Mouse (Mus musculus): ENCODE measurements around the gene Mepce. TPM values are rescaled to one million over a fixed set of nuclear protein-coding genes. Genes with fewer than 3 reads are reported as not detected.

The Mepce gene
- polyA plus RNA-seq, 1 experiment from 2014 or later, result 5.8 TPM

- WGBS, result 23% methylated on average over 5 of the region's 5 CpGs
- TF ChIP-seq CTCF (IDR thresholded peaks at IDR 0.05; ENCODE audit: low read depth), result no peak
- Histone ChIP-seq H3K4me1 (replicated peaks; ENCODE audit: control insufficient read depth, insufficient read depth) (peaks cover 3% of the 10 kb centered on the region; the same call in 1 of the 2 replicates), H3K4me3 (ENCODE audit: low read depth, low read length) (peak overlapping the region; percentile 75), H3K4me2 (replicated peaks; ENCODE audit: low read depth) (peak overlapping the region; percentile 99), H3K36me3 (ENCODE audit: control insufficient read depth, insufficient read depth, low read length) (peaks cover 15% of the 10 kb centered on the region; the same call in 1 of the 2 replicates), H3K9ac (ENCODE audit: low read length) (peak overlapping the region; percentile 59), H3K9me3 (ENCODE audit: control insufficient read depth, low read length) (no peaks in the 10 kb centered on the region), H3K27ac (replicated peaks) (peak overlapping the region; percentile 99), H3K27me3 (ENCODE audit: control insufficient read depth, insufficient read depth, low read length) (no peaks in the 10 kb centered on the region)
- DNase-seq (ENCODE audit: low spot score) (no peak), ATAC-seq (ENCODE audit: low FRiP score, low TSS enrichment) (no peak)
Observed at GRCm38 (mm10) chr5:137748130-137748770, 39.2 kb downstream of the Mepce start.

- H3K4me2 ChIP-seq (replicated peaks; ENCODE audit: low read depth), result peak overlapping the region; percentile 99
- no peaks in the 10 kb centered on the region for H3K27me3 ChIP-seq (ENCODE audit: control insufficient read depth, insufficient read depth, low read length)
- H3K9me3 ChIP-seq (ENCODE audit: control insufficient read depth, low read length), result no peaks in the 10 kb centered on the region
- TF ChIP-seq CTCF (IDR thresholded peaks at IDR 0.05; ENCODE audit: low read depth), result peak; percentile 40
- no peak for TF ChIP-seq EP300 (optimal IDR thresholded peaks at IDR 0.05)
- H3K4me3 ChIP-seq (ENCODE audit: low read depth, low read length), result peak overlapping the region; percentile 75
- ATAC-seq (ENCODE audit: low FRiP score, low TSS enrichment) (no peak), DNase-seq (ENCODE audit: low spot score) (peak; percentile 50)
- H3K36me3 ChIP-seq (ENCODE audit: control insufficient read depth, insufficient read depth, low read length), result peaks cover 10% of the 10 kb centered on the region; the same call in 1 of the 2 replicates
- H3K9ac ChIP-seq (ENCODE audit: low read length), result peak overlapping the region; percentile 94
- peak overlapping the region; percentile 99 for H3K27ac ChIP-seq (replicated peaks)
- peaks cover 3% of the 10 kb centered on the region; the same call in 1 of the 2 replicates for H3K4me1 ChIP-seq (replicated peaks; ENCODE audit: control insufficient read depth, insufficient read depth)
- WGBS, result under 1% methylated on average over 26 of the region's 26 CpGs
Observed at GRCm38 (mm10) chr5:137747326-137747961, 40.0 kb downstream of the Mepce start.

DNA sequence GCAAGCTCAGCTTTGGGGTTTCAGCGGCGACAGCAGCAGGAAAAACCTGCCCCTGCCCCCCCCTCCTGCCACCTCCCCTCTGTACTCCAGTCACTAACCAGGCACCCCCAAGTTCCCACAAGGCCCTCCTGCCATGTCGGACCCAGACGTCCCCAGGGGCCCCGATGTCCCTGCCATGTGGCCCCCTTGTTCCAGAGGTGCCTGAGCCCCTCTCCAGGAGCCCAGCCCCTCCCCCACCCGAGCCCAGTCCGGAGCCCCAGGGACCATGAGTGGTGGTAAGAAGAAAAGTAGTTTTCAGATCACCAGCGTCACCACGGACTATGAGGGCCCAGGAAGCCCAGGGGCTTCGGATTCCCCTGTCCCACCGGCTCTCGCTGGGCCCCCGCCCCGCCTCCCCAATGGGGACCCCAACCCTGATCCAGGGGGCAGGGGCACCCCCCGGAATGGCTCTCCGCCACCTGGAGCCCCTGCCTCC, 40.6 kb downstream of the Mepce start:
- Histone ChIP-seq H3K9me3 (ENCODE audit: control insufficient read depth, low read length) (no peaks in the 10 kb centered on the region), H3K27ac (replicated peaks) (peak overlapping the region; percentile 99), H3K9ac (ENCODE audit: low read length) (peak overlapping the region; percentile 94), H3K4me1 (replicated peaks; ENCODE audit: control insufficient read depth, insufficient read depth) (peaks cover 3% of the 10 kb centered on the region; the same call in 1 of the 2 replicates), H3K4me3 (ENCODE audit: low read depth, low read length) (peak overlapping the region; percentile 75), H3K4me2 (replicated peaks; ENCODE audit: low read depth) (peak overlapping the region; percentile 99), H3K27me3 (ENCODE audit: control insufficient read depth, insufficient read depth, low read length) (no peaks in the 10 kb centered on the region), H3K36me3 (ENCODE audit: control insufficient read depth, insufficient read depth, low read length) (peaks cover 7% of the 10 kb centered on the region; the same call in 1 of the 2 replicates)
- TF ChIP-seq EP300 (optimal IDR thresholded peaks at IDR 0.05) (no peak), CTCF (IDR thresholded peaks at IDR 0.05; ENCODE audit: low read depth) (no peak)
- 3% methylated on average over 14 of the region's 16 CpGs for WGBS
- ATAC-seq (ENCODE audit: low FRiP score, low TSS enrichment), result no peak
- DNase-seq (ENCODE audit: low spot score), result peak; percentile 50

DNA sequence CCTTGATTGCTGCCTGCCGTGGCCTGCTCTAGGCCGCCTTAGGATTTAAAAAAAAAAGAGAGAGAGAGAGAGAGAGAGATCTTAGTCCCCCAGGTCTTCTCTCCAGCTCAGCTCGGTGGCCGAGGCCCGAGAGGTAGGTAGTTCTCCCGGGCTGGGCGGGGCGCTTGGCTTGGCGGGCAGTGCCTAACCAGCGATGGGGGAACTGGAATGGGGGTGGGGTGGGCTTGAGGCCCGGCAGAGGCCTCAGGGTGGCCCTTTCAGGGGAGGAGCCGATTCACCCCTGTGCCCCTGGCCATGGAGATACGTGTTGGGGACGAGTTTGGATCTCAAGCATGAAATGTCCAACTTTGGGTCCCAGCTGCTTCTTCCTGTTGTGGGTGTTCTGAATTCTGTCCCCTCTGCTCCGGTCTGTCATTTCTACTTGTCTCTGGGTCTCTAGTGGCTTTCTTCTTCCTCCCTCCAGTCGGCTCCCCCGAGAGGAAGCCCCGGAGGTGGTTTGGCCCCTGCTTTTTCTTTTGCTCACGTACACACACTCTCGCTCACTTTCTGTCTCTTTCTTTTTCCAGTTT, 41.1 kb downstream of the Mepce start:
- Histone ChIP-seq H3K27ac (replicated peaks) (peak overlapping the region; percentile 99), H3K27me3 (ENCODE audit: control insufficient read depth, insufficient read depth, low read length) (no peaks in the 10 kb centered on the region), H3K4me3 (ENCODE audit: low read depth, low read length) (peak overlapping the region; percentile 75), H3K36me3 (ENCODE audit: control insufficient read depth, insufficient read depth, low read length) (peaks cover 4% of the 10 kb centered on the region; the same call in 1 of the 2 replicates), H3K9ac (ENCODE audit: low read length) (peak overlapping the region; percentile 94), H3K9me3 (ENCODE audit: control insufficient read depth, low read length) (no peaks in the 10 kb centered on the region), H3K4me1 (replicated peaks; ENCODE audit: control insufficient read depth, insufficient read depth) (peaks cover 3% of the 10 kb centered on the region; the same call in 1 of the 2 replicates), H3K4me2 (replicated peaks; ENCODE audit: low read depth) (peak overlapping the region; percentile 99)
- WGBS, result under 1% methylated on average over 20 of the region's 20 CpGs
- DNase-seq (ENCODE audit: low spot score) (peak; percentile 85), ATAC-seq (ENCODE audit: low FRiP score, low TSS enrichment) (peak; percentile 33)
- no peak for TF ChIP-seq EP300 (optimal IDR thresholded peaks at IDR 0.05)
- TF ChIP-seq CTCF (IDR thresholded peaks at IDR 0.05; ENCODE audit: low read depth), result no peak

GRCm38 (mm10) chr5:137745214-137746171, 42.0 kb downstream of the Mepce start, which contains the start of gene Tsc22d4:
TSS of gene Tsc22d4 (plus strand) at chr5:137745730.
- Histone ChIP-seq H3K4me1 (replicated peaks; ENCODE audit: control insufficient read depth, insufficient read depth) (peaks cover 3% of the 10 kb centered on the region; the same call in 1 of the 2 replicates), H3K36me3 (ENCODE audit: control insufficient read depth, insufficient read depth, low read length) (no peaks in the 10 kb centered on the region), H3K4me3 (ENCODE audit: low read depth, low read length) (peak within 1 kb of the TSS; percentile 75), H3K9me3 (ENCODE audit: control insufficient read depth, low read length) (no peaks in the 10 kb centered on the region), H3K27me3 (ENCODE audit: control insufficient read depth, insufficient read depth, low read length) (no peaks in the 10 kb centered on the region), H3K27ac (replicated peaks) (peak within 1 kb of the TSS; percentile 99), H3K9ac (ENCODE audit: low read length) (peak within 1 kb of the TSS; percentile 94), H3K4me2 (replicated peaks; ENCODE audit: low read depth) (peak within 1 kb of the TSS; percentile 99)
- TF ChIP-seq CTCF (IDR thresholded peaks at IDR 0.05; ENCODE audit: low read depth) (peak; percentile 25; the same call in 1 of the 2 replicates), EP300 (optimal IDR thresholded peaks at IDR 0.05) (peak; percentile 26)
- DNase-seq (ENCODE audit: low spot score) (peak; percentile 98), ATAC-seq (ENCODE audit: low FRiP score, low TSS enrichment) (peak; percentile 87)
- WGBS, result 2% methylated on average over 28 of the region's 28 CpGs
